Mouse (Mus musculus) kidney, adult 2 months (tissue): Measurements from ENCODE around the gene Abca13. TPM values are rescaled to one million over a fixed set of nuclear protein-coding genes. Genes with fewer than 3 reads are reported as not detected.

Experiments used
- DNase-seq: peaks from one replicate; pipeline ENCODE4 v3.0.0; 2021
- H3K27ac ChIP-seq: fragments of 200-500 bp; 2 replicates; pipeline ENCODE4 v1.5.1; 2012; ENCODE audit warnings: low read depth, low read length, control low read depth, inconsistent platforms; ENCODE audit not compliant: insufficient read depth
- H3K27me3 ChIP-seq: fragments of 200-500 bp; replicated peaks from 2 replicates; pipeline ENCODE4 v1.6.1; 2012; ENCODE audit warnings: mild to moderate bottlenecking, moderate library complexity, low read length, inconsistent platforms; ENCODE audit not compliant: control insufficient read depth, insufficient read depth
- H3K36me3 ChIP-seq: fragments of 200-500 bp; 2 replicates; pipeline ENCODE4 v1.6.1; 2012; ENCODE audit warnings: mild to moderate bottlenecking, moderate library complexity, low read length, inconsistent platforms; ENCODE audit not compliant: control insufficient read depth, insufficient read depth
- H3K4me1 ChIP-seq: fragments of 200-500 bp; 2 replicates; pipeline ENCODE4 v1.6.1; 2011; ENCODE audit warnings: low read length; ENCODE audit not compliant: control insufficient read depth, insufficient read depth
- H3K4me3 ChIP-seq: fragments of 200-500 bp; 2 replicates; pipeline ENCODE4 v1.5.1; 2011; ENCODE audit warnings: mild to moderate bottlenecking, low read depth, low read length, control low read depth; ENCODE audit not compliant: insufficient read depth
- CTCF ChIP-seq: fragments of 200-500 bp; conservative IDR thresholded peaks from 2 replicates; pipeline ENCODE4 v1.5.1; 2011; ENCODE audit warnings: low read depth, mild to moderate bottlenecking, control low read depth, low read length, moderate library complexity, mixed read lengths; ENCODE audit not compliant: insufficient read depth, insufficient read length
- POLR2A ChIP-seq: fragments of 200-500 bp; IDR thresholded peaks from one replicate; pipeline ENCODE4 v1.6.1; 2011; ENCODE audit warnings: low read depth, low read length, control low read depth
- WGBS: fragments of 180-500 bp; shearing (Covaris S2); methylation state at CpG from one replicate; pipeline ENCODE4 v1.1.7; 2018; 5-methylcytosine and 5-hydroxymethylcytosine counted together
- polyA plus RNA-seq: library from polyadenylated mRNA; depleted of rRNA; stranded (reverse); fragments of >200 nt; gene quantifications from 2 replicates; pipeline ENCODE4 v1.2.3, GENCODE M21; 2012

Gene Abca13
- polyA plus RNA-seq, 1 experiment: 7.6 TPM

GRCm38 (mm10) chr11:9528556-9528955 is 336.8 kb downstream of the Abca13 start:
- WGBS: 66% methylated on average over 3 of the region's 3 CpGs
- TF ChIP-seq CTCF (no peak), POLR2A (no peak)
- Histone ChIP-seq H3K36me3 (no peaks in the 10 kb centered on the region), H3K4me3 (no peak overlapping the region), H3K27ac (no peak overlapping the region), H3K4me1 (no peaks in the 10 kb centered on the region), H3K27me3 (no peaks in the 10 kb centered on the region)
- no peak for DNase-seq

- Histone ChIP-seq H3K27me3 (no peaks in the 10 kb centered on the region), H3K4me3 (no peak overlapping the region), H3K36me3 (no peaks in the 10 kb centered on the region), H3K4me1 (no peaks in the 10 kb centered on the region), H3K27ac (no peak overlapping the region)
- WGBS: 88% methylated on average over 8 of the region's 8 CpGs
- TF ChIP-seq POLR2A (no peak), CTCF (no peak)
- peak; percentile 23 for DNase-seq
Observed at GRCm38 (mm10) chr11:9531715-9532114, 340.0 kb downstream of the Abca13 start.

GRCm38 (mm10) chr11:9533189-9533588 is 341.4 kb downstream of the Abca13 start:
- WGBS: 80% methylated on average over 1 of the region's 1 CpGs
- H3K4me1 ChIP-seq: no peaks in the 10 kb centered on the region
- H3K36me3 ChIP-seq: no peaks in the 10 kb centered on the region
- H3K27me3 ChIP-seq: no peaks in the 10 kb centered on the region
- H3K4me3 ChIP-seq: no peak overlapping the region
- H3K27ac ChIP-seq: no peak overlapping the region
- TF ChIP-seq POLR2A (no peak), CTCF (no peak)
- DNase-seq: no peak

GRCm38 (mm10) chr11:9533658-9534202 is 342.0 kb downstream of the Abca13 start:
- Histone ChIP-seq H3K27ac (no peak overlapping the region), H3K36me3 (no peaks in the 10 kb centered on the region), H3K4me3 (no peak overlapping the region), H3K4me1 (no peaks in the 10 kb centered on the region), H3K27me3 (no peaks in the 10 kb centered on the region)
- 67% methylated on average over 1 of the region's 1 CpGs for WGBS
- TF ChIP-seq CTCF: no peak
- no peak for TF ChIP-seq POLR2A
- no peak for DNase-seq

GRCm38 (mm10) chr11:9536811-9537210 is 345.1 kb downstream of the Abca13 start:
- WGBS: 63% methylated on average over 6 of the region's 6 CpGs
- H3K27me3 ChIP-seq: no peaks in the 10 kb centered on the region
- H3K27ac ChIP-seq: no peak overlapping the region
- no peaks in the 10 kb centered on the region for H3K36me3 ChIP-seq
- H3K4me3 ChIP-seq: no peak overlapping the region
- no peak for TF ChIP-seq CTCF
- no peak for TF ChIP-seq POLR2A
- no peak for DNase-seq
- H3K4me1 ChIP-seq: no peaks in the 10 kb centered on the region

- WGBS: 54% methylated on average over 1 of the region's 1 CpGs
- TF ChIP-seq POLR2A (no peak), CTCF (no peak)
- no peaks in the 10 kb centered on the region for H3K36me3 ChIP-seq
- H3K27ac ChIP-seq: no peak overlapping the region
- no peaks in the 10 kb centered on the region for H3K4me1 ChIP-seq
- H3K4me3 ChIP-seq: no peak overlapping the region
- DNase-seq: no peak
- no peaks in the 10 kb centered on the region for H3K27me3 ChIP-seq
Observed at GRCm38 (mm10) chr11:9538328-9538727, 346.6 kb downstream of the Abca13 start.

- Histone ChIP-seq H3K36me3 (no peaks in the 10 kb centered on the region), H3K4me3 (no peak overlapping the region), H3K27ac (no peak overlapping the region), H3K27me3 (no peaks in the 10 kb centered on the region), H3K4me1 (no peaks in the 10 kb centered on the region)
- TF ChIP-seq CTCF: no peak
- TF ChIP-seq POLR2A: no peak
- 71% methylated on average over 2 of the region's 2 CpGs for WGBS
- peak; percentile 22 for DNase-seq
Observed at GRCm38 (mm10) chr11:9560026-9560425, 368.3 kb downstream of the Abca13 start.
